Mouse (Mus musculus): ENCODE results near the gene Selplg.

Selplg gene

GRCm38 (mm10) chr5:113854494-113854893 lies 22.1 kb upstream of the Selplg start:
- DNase-seq (ENCODE audit: low spot score) = peak; percentile 87

GRCm38 (mm10) chr5:113853541-113853940 lies 21.1 kb upstream of the Selplg start:
- no peak for DNase-seq (ENCODE audit: low spot score)

DNA sequence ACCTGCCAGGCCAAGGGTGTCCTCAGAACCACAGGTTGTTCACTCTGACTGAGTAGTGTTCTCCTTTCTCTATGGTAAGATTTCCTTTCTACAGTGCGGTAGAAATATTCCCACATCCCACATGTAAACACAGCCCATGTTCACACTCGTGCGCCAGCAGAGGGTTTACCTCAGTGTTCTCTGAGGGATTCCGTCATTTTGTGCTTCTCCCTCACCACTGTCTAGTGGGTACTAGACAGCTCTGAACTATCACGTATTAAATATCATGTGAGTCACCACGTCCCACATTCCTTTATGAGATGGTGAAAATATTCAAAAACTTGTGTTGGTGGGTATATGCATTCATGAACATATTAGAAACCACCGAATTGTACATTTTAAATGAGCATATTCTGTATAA lies 20.0 kb upstream of the Selplg start:
- DNase-seq (ENCODE audit: low spot score) = no peak

- DNase-seq (ENCODE audit: low spot score) = no peak
Observed at GRCm38 (mm10) chr5:113850680-113851230, 18.3 kb upstream of the Selplg start.

- DNase-seq (ENCODE audit: low spot score) = no peak
Observed at GRCm38 (mm10) chr5:113847636-113848035, 15.2 kb upstream of the Selplg start.

- no peak for DNase-seq (ENCODE audit: low spot score)
Observed at GRCm38 (mm10) chr5:113846656-113847055, 14.2 kb upstream of the Selplg start.

GRCm38 (mm10) chr5:113845627-113846026 lies 13.2 kb upstream of the Selplg start:
- DNase-seq (ENCODE audit: low spot score) = no peak

DNA sequence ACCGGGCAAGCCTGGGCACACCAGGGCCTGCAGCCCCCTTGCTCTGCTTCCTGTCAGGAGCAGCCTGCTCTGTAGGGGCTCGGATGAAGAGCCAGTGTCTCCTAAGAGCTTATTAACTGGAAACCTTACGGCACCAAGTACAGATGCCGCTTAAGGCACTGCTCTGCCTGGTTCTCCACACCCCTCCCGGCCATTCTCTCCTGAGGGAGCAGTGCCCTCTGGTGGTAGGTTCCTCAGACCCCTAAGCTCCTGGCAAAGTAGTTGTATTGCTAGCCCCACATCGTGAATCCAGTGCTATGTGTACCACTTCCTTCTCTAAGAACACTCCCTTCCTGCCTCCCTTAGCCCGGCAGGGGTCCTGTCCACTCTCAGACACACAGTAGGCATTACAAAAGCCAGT lies 12.3 kb upstream of the Selplg start:
- DNase-seq (ENCODE audit: low spot score) = peak; percentile 75

GRCm38 (mm10) chr5:113844106-113844505 lies 11.7 kb upstream of the Selplg start:
- DNase-seq (ENCODE audit: low spot score) = peak; percentile 34

DNA sequence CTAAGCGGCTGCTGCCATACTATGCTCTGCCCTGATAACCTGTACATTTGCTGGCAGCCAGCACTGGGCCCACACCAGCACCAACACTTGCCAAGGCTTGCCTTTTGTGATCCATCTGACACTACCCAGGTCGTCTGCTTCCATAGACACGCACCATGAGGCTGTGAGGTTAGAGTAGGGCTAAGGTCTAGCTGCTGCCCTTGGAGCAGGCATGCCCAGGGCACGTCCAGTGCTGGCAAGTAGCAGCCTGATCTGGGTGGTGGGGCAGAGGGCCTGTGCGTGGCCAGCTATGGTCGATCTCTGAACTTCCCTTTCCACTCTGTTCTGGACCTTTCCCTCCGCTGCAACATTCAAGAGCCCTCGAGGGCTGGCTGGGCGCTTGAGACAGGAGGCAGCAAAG lies 10.5 kb upstream of the Selplg start:
- DNase-seq (ENCODE audit: low spot score) = no peak

GRCm38 (mm10) chr5:113842244-113842643 lies 9.8 kb upstream of the Selplg start:
- DNase-seq (ENCODE audit: low spot score) = no peak

GRCm38 (mm10) chr5:113841243-113842225 lies 9.1 kb upstream of the Selplg start:
- DNase-seq (ENCODE audit: low spot score) = no peak

GRCm38 (mm10) chr5:113840443-113840842 lies 8.0 kb upstream of the Selplg start:
- DNase-seq (ENCODE audit: low spot score) = no peak

DNA sequence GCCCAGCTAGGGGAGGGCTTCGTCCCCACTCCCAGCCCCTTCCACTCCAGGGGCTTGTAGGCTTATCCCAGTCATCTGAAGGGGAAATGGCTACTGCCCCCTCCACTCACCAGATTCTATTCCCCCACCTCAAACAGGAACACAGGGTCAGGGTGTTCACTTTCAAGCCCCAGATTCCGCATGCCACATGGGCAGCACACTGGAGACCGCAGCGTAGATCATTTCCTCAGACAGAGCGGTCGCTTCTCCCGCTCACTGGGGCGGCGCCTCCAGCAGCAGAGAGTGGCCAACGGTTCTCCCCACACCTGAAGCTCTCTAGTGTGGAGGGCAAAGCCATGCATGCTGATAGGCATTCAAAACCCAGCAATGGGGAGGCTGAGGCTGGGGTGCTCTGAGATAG lies 4.5 kb upstream of the Selplg start:
- DNase-seq (ENCODE audit: low spot score) = no peak

- DNase-seq (ENCODE audit: low spot score) = no peak
Observed at GRCm38 (mm10) chr5:113833316-113833947, 988 bp upstream of the Selplg start.

DNA sequence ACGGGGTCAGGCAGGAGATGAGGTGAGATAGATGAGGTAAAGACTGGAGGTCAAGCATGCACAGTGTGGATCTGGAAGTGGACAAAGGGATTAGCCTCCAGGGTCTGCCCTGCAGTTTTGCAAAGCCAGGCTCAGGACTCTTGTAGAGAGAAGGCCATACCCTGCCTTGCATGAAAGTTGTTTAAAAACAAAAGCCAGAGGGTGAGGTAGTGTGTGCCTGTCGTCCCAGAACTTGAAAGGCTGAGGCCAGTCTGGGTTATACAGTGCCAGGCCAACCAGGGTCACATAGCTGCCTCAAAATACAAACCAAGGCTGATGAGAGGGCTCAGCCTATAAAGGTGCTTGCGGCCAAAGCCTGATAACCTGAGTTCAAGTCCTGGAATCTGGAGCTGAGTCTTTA lies 703 bp downstream of the Selplg start:
- no peak for DNase-seq (ENCODE audit: low spot score)

DNA sequence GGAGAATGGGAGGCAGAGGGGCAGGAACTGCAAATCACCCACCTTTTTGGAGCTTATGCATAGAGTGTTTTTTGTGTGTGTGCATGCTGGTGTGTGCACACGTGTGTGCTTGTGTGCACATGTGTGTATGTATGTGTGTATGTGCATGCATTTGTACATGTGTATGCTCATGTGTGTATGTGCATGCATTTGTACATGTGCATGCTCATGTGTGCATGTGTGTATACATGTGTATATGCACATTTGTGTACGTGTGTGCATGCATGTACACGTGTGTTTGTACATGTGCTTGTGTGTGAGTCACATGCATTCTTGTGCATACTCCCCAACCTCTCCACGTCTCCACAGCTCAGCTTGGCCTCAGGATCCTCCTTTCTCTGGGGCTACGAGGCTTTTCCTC lies 1.6 kb downstream of the Selplg start:
- DNase-seq (ENCODE audit: low spot score) = no peak

DNA sequence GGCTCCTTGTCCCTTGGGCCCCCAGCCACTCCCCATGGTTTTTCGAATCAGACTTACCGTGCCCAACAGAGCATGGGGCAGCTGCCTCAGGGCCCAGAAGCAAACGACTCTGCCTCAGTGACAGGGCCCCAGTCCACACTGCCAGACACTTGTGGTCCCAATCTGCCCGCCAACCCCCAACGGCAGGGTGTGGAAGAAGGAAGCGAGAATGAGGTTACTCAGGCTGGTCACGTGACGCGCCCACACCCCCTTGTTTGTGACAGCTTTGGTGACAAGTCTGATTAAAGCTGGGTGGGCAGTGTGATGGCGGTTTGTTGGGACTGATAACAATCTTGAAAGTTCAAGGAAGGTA lies 2.2 kb downstream of the Selplg start:
- no peak for DNase-seq (ENCODE audit: low spot score)

- DNase-seq (ENCODE audit: low spot score) = no peak
Observed at GRCm38 (mm10) chr5:113829566-113830291, 2.7 kb downstream of the Selplg start.

DNA sequence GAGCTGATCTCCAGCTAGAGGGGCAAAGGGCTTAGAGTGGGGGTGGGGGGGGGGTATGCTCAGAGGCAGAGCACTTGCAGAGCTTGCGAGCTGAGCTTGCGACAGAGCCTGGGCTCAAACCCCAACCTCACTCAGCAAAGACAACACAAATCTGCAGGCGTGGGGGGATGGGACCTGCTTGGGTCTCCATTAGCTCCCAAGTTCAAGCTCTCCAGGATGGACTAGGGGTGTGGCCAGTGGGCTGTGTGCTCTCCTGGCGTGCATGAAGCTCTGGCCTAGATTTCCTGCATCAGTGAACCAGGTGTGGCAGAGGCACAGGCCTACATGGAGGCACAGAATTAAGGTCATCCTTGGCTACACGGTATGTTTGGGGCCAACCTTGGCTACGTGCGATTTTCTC lies 4.0 kb downstream of the Selplg start:
- no peak for DNase-seq (ENCODE audit: low spot score)

- DNase-seq (ENCODE audit: low spot score) = no peak
Observed at GRCm38 (mm10) chr5:113827991-113828411, 4.4 kb downstream of the Selplg start.

GRCm38 (mm10) chr5:113826619-113827018 lies 5.8 kb downstream of the Selplg start:
- DNase-seq (ENCODE audit: low spot score) = no peak

Data from urinary bladder, postnatal 14 days (tissue).